Mouse (Mus musculus) forebrain, embryonic 15.5 days (tissue): ENCODE measurements around the gene Nkain2. TPM values are rescaled to one million over a fixed set of nuclear protein-coding genes. Genes with fewer than 3 reads are reported as not detected.

Experiments
- ATAC-seq: fragments of 200-750 bp; cut with Nextera tagmentation; replicated peaks from 2 replicates; pipeline ENCODE4 v1.8.0; 2017; ENCODE audit warnings: mild to moderate bottlenecking, moderate TSS enrichment, moderate library complexity
- H3K27ac ChIP-seq: fragments of 300-500 bp; sonication (generic); replicated peaks from 2 replicates; pipeline ENCODE4 v1.5.1; 2015; ENCODE audit warnings: mild to moderate bottlenecking, inconsistent platforms
- H3K27me3 ChIP-seq: fragments of 300-500 bp; sonication (generic); 2 replicates; pipeline ENCODE4 v1.6.1; 2015; ENCODE audit warnings: inconsistent platforms
- H3K36me3 ChIP-seq: fragments of 300-500 bp; sonication (generic); 2 replicates; pipeline ENCODE4 v1.6.1; 2015; ENCODE audit warnings: mild to moderate bottlenecking, inconsistent platforms
- H3K4me1 ChIP-seq: fragments of 300-500 bp; sonication (generic); 2 replicates; pipeline ENCODE4 v1.6.1; 2015; ENCODE audit warnings: inconsistent platforms
- H3K4me2 ChIP-seq: fragments of 300-500 bp; sonication (generic); replicated peaks from 2 replicates; pipeline ENCODE4 v1.6.1; 2015; ENCODE audit warnings: mild to moderate bottlenecking, inconsistent platforms
- H3K4me3 ChIP-seq: fragments of 300-500 bp; sonication (generic); 2 replicates; pipeline ENCODE4 v1.5.1; 2015; ENCODE audit warnings: mild to moderate bottlenecking, inconsistent platforms
- H3K9ac ChIP-seq: fragments of 300-500 bp; sonication (generic); replicated peaks from 2 replicates; pipeline ENCODE4 v1.6.1; 2015; ENCODE audit warnings: mild to moderate bottlenecking, inconsistent platforms
- H3K9me3 ChIP-seq: fragments of 300-500 bp; sonication (generic); 2 replicates; pipeline ENCODE4 v1.6.1; 2016; ENCODE audit warnings: inconsistent platforms
- WGBS: fragments of 180-500 bp; shearing (Covaris S2); methylation state at CpG from one replicate; pipeline ENCODE4 v1.1.7; 2015; ENCODE audit warnings: mixed read lengths; 5-methylcytosine and 5-hydroxymethylcytosine counted together
- polyA plus RNA-seq: library from polyadenylated mRNA; unstranded; fragments of >200 nt; fragmentation: Nextera tagmentation; extraction: Ambion mirVana; gene quantifications from 2 replicates; pipeline ENCODE4 v1.2.1, GENCODE M21; 2015

The Nkain2 gene
- polyA plus RNA-seq, 1 experiment from 2014 or later = 11.8 TPM

DNA sequence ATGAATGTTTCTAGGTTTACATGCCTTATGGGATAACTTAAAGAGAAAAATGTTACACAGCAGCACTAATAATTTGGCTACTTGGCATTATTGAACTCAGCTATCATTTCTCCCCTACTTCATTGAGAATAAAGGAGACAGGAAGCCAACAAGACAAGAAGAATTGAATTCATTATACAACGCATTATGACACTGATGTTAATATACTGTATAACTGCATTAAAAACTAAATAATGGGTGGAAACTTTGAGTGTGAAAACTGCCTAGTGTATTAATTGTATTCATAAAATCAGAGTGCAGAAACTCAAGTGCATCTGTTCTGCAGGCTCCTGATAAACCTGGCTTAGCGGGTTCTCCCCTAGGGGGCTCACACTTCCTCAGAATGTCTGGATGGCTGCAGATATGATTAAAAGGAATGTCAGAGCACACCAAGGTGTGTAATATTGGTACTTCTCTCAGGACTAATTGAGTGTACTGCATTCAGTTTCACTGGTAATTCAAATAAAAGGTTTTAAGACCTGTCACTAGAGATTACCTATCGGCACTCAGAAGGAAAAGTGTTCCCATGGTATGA, 589.2 kb downstream of the Nkain2 start:
- no peaks in the 10 kb centered on the region for H3K4me1 ChIP-seq
- no peak overlapping the region for H3K9ac ChIP-seq
- ATAC-seq = no peak
- H3K4me3 ChIP-seq = no peak overlapping the region
- no peaks in the 10 kb centered on the region for H3K9me3 ChIP-seq
- no peak overlapping the region for H3K4me2 ChIP-seq
- 89% methylated on average over 3 of the region's 3 CpGs for WGBS
- H3K27me3 ChIP-seq = no peaks in the 10 kb centered on the region
- no peak overlapping the region for H3K27ac ChIP-seq
- no peaks in the 10 kb centered on the region for H3K36me3 ChIP-seq

DNA sequence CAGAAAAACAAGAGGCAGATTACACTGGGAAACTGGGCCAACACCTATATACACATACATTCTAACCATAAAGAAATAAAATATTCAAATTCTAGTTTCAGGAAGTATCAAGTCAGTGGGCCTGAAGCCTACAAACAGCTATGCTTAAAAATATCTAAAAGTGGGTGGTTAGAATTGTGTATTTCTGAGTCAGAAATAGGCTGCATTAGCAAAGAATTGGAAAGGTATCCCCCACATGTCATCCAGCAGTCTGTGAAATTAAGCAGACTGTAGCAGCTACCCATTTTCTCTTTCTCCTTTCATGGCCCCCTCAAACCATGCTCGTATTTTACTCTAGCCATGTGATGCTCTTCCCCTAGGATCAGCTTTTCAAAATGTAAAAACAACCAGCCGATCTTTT, 599.8 kb downstream of the Nkain2 start:
- Histone ChIP-seq H3K4me1 (no peaks in the 10 kb centered on the region), H3K36me3 (no peaks in the 10 kb centered on the region), H3K4me2 (no peak overlapping the region), H3K9me3 (no peaks in the 10 kb centered on the region), H3K27me3 (no peaks in the 10 kb centered on the region), H3K27ac (no peak overlapping the region), H3K4me3 (no peak overlapping the region), H3K9ac (no peak overlapping the region)
- 54% methylated on average over 2 of the region's 2 CpGs for WGBS
- ATAC-seq = no peak

DNA sequence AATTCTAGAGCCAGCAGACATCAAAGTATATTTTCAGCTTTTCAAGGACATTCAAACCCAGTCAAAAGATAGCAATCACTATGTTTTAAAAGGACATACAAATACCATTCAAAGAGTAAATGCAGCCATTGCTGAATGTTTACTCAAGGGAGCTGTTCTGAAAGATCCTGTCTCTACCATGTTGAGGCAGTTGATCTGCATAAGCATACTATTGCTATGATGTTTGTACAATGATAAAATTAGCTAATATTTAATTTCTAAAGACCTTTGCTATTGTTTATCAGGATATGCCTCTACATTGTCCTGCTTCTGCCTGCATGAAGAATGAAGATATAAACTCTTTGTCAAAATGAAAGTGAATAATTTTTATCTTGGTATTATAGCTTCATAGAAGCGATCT, 606.6 kb downstream of the Nkain2 start:
- ATAC-seq = no peak
- no peaks in the 10 kb centered on the region for H3K36me3 ChIP-seq
- no peaks in the 10 kb centered on the region for H3K27me3 ChIP-seq
- no peaks in the 10 kb centered on the region for H3K4me1 ChIP-seq
- no peak overlapping the region for H3K27ac ChIP-seq
- H3K4me3 ChIP-seq = no peak overlapping the region
- H3K9ac ChIP-seq = no peak overlapping the region
- no peak overlapping the region for H3K4me2 ChIP-seq
- no peaks in the 10 kb centered on the region for H3K9me3 ChIP-seq
- 91% methylated on average over 1 of the region's 1 CpGs for WGBS

DNA sequence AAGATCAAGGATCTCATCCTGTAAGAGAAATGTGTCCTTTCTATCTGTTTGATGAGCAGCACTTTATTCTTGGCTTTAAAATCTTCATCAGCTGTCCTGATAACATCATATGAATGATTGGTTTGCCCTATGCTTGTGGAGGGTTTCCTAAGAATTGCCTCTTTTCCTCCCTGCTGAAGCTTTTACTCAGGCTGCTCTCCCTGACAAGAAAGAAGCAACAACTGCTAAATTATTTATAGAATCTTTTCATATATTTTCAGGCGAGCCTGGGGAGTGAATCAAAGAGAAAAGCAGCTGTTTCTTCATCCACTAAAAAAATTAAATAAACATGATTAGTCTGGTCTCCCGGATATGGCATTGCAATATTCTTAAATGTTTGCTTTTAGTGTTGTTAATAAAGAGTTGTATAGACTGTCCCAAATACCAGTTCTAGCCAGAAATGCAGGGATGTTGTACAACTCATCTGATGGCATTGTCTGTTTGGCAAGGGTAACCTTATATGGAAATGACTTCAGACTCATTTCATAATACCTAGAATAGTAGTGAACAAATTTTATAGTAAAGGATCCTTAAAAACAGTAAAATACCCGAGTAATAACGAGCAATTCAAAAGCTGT, 646.9 kb downstream of the Nkain2 start:
- Histone ChIP-seq H3K36me3 (no peaks in the 10 kb centered on the region), H3K4me1 (no peaks in the 10 kb centered on the region), H3K27ac (no peak overlapping the region), H3K9me3 (no peaks in the 10 kb centered on the region), H3K4me3 (no peak overlapping the region), H3K9ac (no peak overlapping the region), H3K27me3 (no peaks in the 10 kb centered on the region), H3K4me2 (no peak overlapping the region)
- WGBS = 71% methylated on average over 4 of the region's 4 CpGs
- no peak for ATAC-seq

DNA sequence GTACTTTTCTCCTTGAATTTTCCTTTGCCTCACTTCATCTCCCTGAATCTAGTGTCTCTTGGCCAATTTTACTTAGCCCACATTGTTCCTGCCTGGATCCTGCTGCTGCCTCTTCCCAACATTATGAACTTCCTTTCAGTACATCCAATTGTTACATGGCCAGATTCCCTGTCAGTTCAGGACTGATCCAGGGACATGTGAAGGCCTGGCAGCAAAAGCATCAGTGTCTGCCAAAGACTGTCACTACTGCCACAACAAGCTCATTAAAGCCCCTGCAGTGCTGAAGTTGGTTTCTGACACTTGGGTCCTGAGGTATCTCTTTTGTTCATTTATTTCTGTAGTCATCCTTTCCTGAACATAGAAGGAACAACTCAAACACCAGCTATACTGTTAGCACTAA, 649.1 kb downstream of the Nkain2 start:
- ATAC-seq = peak; percentile 75
- no peaks in the 10 kb centered on the region for H3K27me3 ChIP-seq
- H3K4me2 ChIP-seq = no peak overlapping the region
- H3K9me3 ChIP-seq = no peaks in the 10 kb centered on the region
- H3K36me3 ChIP-seq = no peaks in the 10 kb centered on the region
- H3K27ac ChIP-seq = no peak overlapping the region
- H3K4me1 ChIP-seq = no peaks in the 10 kb centered on the region
- H3K4me3 ChIP-seq = no peak overlapping the region
- H3K9ac ChIP-seq = no peak overlapping the region

DNA sequence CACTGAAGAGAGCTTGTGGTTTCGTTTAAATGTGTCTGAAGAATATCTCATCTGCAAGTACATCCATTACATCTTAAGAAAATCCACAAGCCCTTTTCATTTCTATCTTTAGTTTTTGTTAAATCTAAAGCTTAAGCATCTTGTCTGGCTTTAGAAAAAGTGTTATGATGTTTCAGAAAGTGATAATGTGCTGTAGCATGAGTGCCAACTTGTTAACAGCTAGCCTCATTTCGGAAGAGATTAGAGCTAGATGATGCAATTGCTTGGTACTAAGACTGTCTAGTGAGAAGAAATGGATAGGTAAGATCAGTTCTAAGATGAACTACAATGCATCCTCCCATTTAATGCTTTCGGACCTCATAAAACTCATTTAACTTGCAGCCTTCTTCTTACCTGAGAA, 707.3 kb downstream of the Nkain2 start:
- Histone ChIP-seq H3K27ac (0 out of 2 replicates have a peak overlapping the region, but pooled peaks have one; percentile 40), H3K4me1 (no peaks in the 10 kb centered on the region), H3K4me2 (no peak overlapping the region), H3K4me3 (no peak overlapping the region), H3K9me3 (no peaks in the 10 kb centered on the region), H3K9ac (no peak overlapping the region), H3K36me3 (no peaks in the 10 kb centered on the region), H3K27me3 (no peaks in the 10 kb centered on the region)
- no peak for ATAC-seq
- 75% methylated on average over 3 of the region's 3 CpGs for WGBS

DNA sequence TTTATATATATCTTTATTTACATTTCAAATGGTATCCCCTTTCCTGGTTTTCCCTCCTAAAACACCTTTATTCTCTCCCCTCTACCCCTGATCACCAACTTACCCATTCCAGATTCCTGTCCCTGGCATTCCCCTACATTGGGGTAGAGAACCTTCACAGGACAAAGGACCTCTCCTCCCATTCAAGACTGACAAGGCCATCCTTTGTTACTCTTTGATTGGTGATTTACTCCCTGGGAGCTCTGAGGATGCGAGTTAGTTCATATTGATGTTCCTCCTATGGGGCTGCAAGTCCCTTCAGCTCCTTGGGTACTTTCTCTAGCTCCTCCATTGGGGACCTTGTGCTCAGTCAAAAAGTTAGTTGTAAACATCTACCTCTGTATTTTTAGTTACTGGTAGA, 798.9 kb downstream of the Nkain2 start:
- H3K36me3 ChIP-seq = no peaks in the 10 kb centered on the region
- H3K9ac ChIP-seq = no peak overlapping the region
- 62% methylated on average over 1 of the region's 1 CpGs for WGBS
- H3K27me3 ChIP-seq = no peaks in the 10 kb centered on the region
- ATAC-seq = no peak
- no peak overlapping the region for H3K27ac ChIP-seq
- H3K4me1 ChIP-seq = no peaks in the 10 kb centered on the region
- H3K9me3 ChIP-seq = no peaks in the 10 kb centered on the region
- H3K4me2 ChIP-seq = no peak overlapping the region
- no peak overlapping the region for H3K4me3 ChIP-seq

DNA sequence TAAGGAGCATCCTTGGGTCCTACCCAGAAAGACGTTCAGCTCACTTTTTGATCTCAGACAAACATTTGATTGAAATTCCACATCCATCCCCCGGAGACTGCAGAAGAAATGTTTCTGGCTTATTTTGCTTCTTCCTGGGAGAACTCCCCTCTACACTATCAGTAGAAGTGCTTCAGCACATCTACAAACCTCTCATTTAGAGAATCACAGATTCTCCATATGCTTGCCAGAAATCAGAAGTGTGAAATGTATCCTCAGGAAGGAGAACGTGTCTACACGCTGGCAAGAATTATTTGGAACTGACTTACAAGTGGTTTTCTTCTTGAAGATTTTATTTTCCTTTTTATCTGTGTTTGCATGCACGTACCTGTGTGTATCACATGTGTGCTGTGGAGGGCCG, 829.9 kb downstream of the Nkain2 start:
- no peak overlapping the region for H3K9ac ChIP-seq

DNA sequence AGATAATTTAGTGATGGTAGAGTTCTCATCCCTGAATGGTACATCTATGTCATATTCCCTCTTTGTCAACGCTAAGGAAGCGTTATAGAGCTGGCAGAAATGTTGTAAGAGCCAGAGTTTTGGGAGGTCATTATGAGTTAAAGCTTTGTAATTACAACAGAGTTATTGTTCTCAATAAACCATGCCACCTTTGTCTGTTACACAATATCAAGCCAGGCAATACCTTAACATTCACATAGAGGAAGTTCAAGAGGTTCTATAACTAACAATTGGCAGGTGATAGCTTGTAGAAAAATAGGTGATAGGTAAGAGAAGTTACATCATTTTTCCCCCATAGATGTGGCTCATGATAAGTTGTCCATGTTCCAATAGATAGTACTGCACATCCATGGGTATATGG, 832.0 kb downstream of the Nkain2 start:
- H3K27me3 ChIP-seq = no peaks in the 10 kb centered on the region
- H3K9ac ChIP-seq = no peak overlapping the region
- no peak overlapping the region for H3K27ac ChIP-seq
- no peak overlapping the region for H3K4me3 ChIP-seq
- no peak for ATAC-seq
- H3K36me3 ChIP-seq = no peaks in the 10 kb centered on the region
- WGBS = 89% methylated on average over 2 of the region's 2 CpGs
- no peaks in the 10 kb centered on the region for H3K4me1 ChIP-seq
- no peak overlapping the region for H3K4me2 ChIP-seq
- no peaks in the 10 kb centered on the region for H3K9me3 ChIP-seq

More for the DNA sequence above, 829.9 kb downstream of the Nkain2 start:
- Histone ChIP-seq H3K9me3 (no peaks in the 10 kb centered on the region), H3K27me3 (no peaks in the 10 kb centered on the region), H3K4me2 (no peak overlapping the region), H3K27ac (no peak overlapping the region), H3K4me1 (no peaks in the 10 kb centered on the region), H3K4me3 (no peak overlapping the region), H3K36me3 (no peaks in the 10 kb centered on the region)
- WGBS = 76% methylated on average over 6 of the region's 6 CpGs
- no peak for ATAC-seq

DNA sequence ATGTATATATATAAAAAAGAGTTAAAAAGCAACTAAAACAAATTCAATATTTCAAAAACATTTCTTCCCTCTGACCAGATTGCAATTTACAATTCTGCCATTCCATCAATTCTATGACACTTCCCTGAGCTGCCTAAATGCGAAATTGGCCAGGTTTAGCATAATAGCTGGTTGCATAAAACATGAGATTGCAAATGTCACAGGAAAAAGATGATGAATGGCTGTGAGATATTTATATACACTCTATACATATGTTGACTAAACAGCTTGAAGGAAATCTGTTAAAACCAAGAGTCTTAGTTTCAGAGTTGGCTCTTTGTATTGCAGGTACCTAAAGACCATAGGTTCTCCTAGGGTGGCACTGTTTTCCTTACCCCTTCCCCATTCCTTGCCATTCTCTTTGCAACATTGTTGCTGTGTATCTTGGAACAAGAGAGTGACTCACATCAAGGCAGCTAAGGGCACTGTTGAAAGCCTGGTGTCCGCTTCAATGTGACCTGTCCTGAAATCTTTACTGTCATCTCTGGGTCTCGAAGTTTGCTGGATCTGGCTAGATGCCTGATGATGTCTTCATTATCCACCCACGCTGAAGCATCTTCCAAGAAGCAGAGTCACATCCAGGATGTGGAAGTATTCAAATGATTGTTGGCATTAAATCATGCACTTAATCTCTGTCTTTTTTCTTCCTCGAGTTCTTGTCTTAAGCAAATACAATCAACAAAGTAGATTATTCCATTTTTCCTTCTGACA, 837.5 kb downstream of the Nkain2 start:
- no peak overlapping the region for H3K27ac ChIP-seq
- H3K4me2 ChIP-seq = no peak overlapping the region
- WGBS = 72% methylated on average over 5 of the region's 5 CpGs
- peak; percentile 89 for ATAC-seq
- H3K27me3 ChIP-seq = no peaks in the 10 kb centered on the region
- H3K36me3 ChIP-seq = no peaks in the 10 kb centered on the region
- 0 out of 2 replicates have a peak, but pooled peaks cover 2% of the 10 kb centered on the region for H3K4me1 ChIP-seq
- H3K4me3 ChIP-seq = no peak overlapping the region
- H3K9me3 ChIP-seq = no peaks in the 10 kb centered on the region
- no peak overlapping the region for H3K9ac ChIP-seq

DNA sequence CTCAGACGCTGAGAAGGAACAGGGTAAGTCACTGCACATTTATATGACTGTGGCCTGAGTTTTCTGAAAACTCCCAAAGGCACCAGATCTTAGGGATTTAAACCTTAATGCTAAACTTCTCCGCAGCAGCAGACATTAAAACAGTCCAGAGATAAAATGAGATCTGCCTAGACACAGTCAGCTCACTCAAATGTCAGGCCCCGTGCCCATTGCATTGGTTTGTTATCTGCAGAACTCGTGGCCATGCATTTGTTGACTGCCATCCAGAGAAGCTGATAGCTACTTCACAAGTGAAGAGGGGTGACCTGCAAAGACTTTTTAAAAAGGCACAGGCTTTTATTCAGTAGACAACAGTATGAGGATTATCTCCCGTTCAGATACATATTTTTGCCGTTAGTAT, 838.2 kb downstream of the Nkain2 start:
- no peak; the same call in 1 of the 2 replicates for ATAC-seq
- 82% methylated on average over 6 of the region's 6 CpGs for WGBS

DNA sequence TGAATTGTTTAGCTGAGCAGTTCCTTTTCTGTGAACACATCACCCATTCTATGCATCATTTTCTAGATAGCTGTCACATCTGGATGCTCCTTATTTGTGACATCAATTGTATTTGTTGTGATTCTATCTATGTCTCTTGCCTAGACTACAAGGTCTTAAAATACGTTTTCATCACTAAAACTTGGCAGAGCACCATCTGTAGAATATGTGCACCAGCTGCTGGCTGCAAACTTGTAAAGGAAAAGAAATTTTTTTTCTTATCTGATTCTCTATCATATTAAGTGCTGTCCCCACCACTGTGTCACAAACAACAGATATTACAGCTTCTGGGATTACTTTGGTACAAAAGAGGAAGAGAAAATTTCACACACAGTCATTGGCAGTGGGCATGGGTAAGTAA, 860.3 kb downstream of the Nkain2 start:
- H3K27me3 ChIP-seq = no peaks in the 10 kb centered on the region
- H3K9me3 ChIP-seq = no peaks in the 10 kb centered on the region
- H3K4me2 ChIP-seq = no peak overlapping the region
- no peak overlapping the region for H3K4me3 ChIP-seq
- no peak overlapping the region for H3K27ac ChIP-seq
- WGBS = 33% methylated on average over 1 of the region's 1 CpGs
- no peaks in the 10 kb centered on the region for H3K4me1 ChIP-seq
- ATAC-seq = no peak
- H3K36me3 ChIP-seq = no peaks in the 10 kb centered on the region
- no peak overlapping the region for H3K9ac ChIP-seq

More for the DNA sequence above, 838.2 kb downstream of the Nkain2 start:
- Histone ChIP-seq H3K9ac (no peak overlapping the region), H3K9me3 (no peaks in the 10 kb centered on the region), H3K4me3 (no peak overlapping the region), H3K27me3 (no peaks in the 10 kb centered on the region), H3K4me2 (no peak overlapping the region), H3K4me1 (0 out of 2 replicates have a peak, but pooled peaks cover 2% of the 10 kb centered on the region), H3K27ac (0 out of 2 replicates have a peak overlapping the region, but pooled peaks have one; percentile 37), H3K36me3 (no peaks in the 10 kb centered on the region)
